Mouse (Mus musculus): ENCODE data around the gene Vav2. TPM values are rescaled to one million over a fixed set of nuclear protein-coding genes. Genes with fewer than 3 reads are reported as not detected.

The Vav2 gene
- 21.2 and 32.3 TPM in 2 replicates for polyA plus RNA-seq (2012; rRNA removed; ENCODE audit: low replicate concordance)

GRCm38 (mm10) chr2:27426855-27427457 lies at the start of gene Vav2:
Gene Vav2, minus strand, starts transcription at chr2:27427033.

GRCm38 (mm10) chr2:27441767-27442707 lies 15.2 kb upstream of the Vav2 start, which contains the start of gene Brd3os:
Gene Brd3os, plus strand, starts transcription at chr2:27442324.

GRCm38 (mm10) chr2:27248211-27248610 lies 178.6 kb downstream of the Vav2 start, which contains the start of gene Sardh:
Gene Sardh, minus strand, starts transcription at chr2:27248337.

Other genes starting within 250 kb of the Vav2 start
- 20.0 and 41.0 TPM in 2 replicates for gene Sardh, start 178.7 kb downstream of the Vav2 start, polyA plus RNA-seq (2012; rRNA removed; ENCODE audit: low replicate concordance)
- gene Brd3os, start 15.3 kb upstream of the Vav2 start, polyA plus RNA-seq (2012; rRNA removed; ENCODE audit: low replicate concordance) = 8.6 and 10.5 TPM in 2 replicates
- gene Brd3, start 80.6 kb upstream of the Vav2 start, polyA plus RNA-seq (2012; rRNA removed; ENCODE audit: low replicate concordance) = 17.3 and 32.8 TPM in 2 replicates
- gene Wdr5, start 88.1 kb upstream of the Vav2 start, polyA plus RNA-seq (2012; rRNA removed; ENCODE audit: low replicate concordance) = 25.1 and 28.4 TPM in 2 replicates
- 113 and 144 TPM in 2 replicates for gene Rxra, start 249.4 kb upstream of the Vav2 start, polyA plus RNA-seq (2012; rRNA removed; ENCODE audit: low replicate concordance)

Data from mammary gland, adult 2 months (tissue).